Mouse (Mus musculus) kidney, postnatal 14 days (tissue): Measurements from ENCODE around the gene Atp10b.

Source experiments
- DNase-seq: peaks from one replicate; pipeline ENCODE4 v3.0.0; 2022; ENCODE audit warnings: mixed read lengths

Gene Atp10b

GRCm38 (mm10) chr11:43203580-43203979, 53.9 kb downstream of the Atp10b start:
- DNase-seq, result no peak

GRCm38 (mm10) chr11:43213134-43213533, 63.5 kb downstream of the Atp10b start:
- DNase-seq, result no peak

GRCm38 (mm10) chr11:43213740-43214139, 64.1 kb downstream of the Atp10b start:
- DNase-seq, result no peak

- peak; percentile 5 for DNase-seq
Observed at GRCm38 (mm10) chr11:43217021-43217420, 67.3 kb downstream of the Atp10b start.

- DNase-seq, result no peak
Observed at GRCm38 (mm10) chr11:43230231-43230630, 80.6 kb downstream of the Atp10b start.

GRCm38 (mm10) chr11:43232073-43232472, 82.4 kb downstream of the Atp10b start:
- DNase-seq, result no peak

- no peak for DNase-seq
Observed at GRCm38 (mm10) chr11:43236360-43237039, 86.8 kb downstream of the Atp10b start.

- no peak for DNase-seq
Observed at GRCm38 (mm10) chr11:43239804-43240203, 90.1 kb downstream of the Atp10b start.

GRCm38 (mm10) chr11:43253034-43253433, 103.4 kb downstream of the Atp10b start:
- DNase-seq, result no peak

- DNase-seq, result no peak
Observed at GRCm38 (mm10) chr11:43255262-43255661, 105.6 kb downstream of the Atp10b start.

GRCm38 (mm10) chr11:43257291-43257690, 107.6 kb downstream of the Atp10b start:
- DNase-seq, result no peak

GRCm38 (mm10) chr11:43257781-43258180, 108.1 kb downstream of the Atp10b start:
- peak; percentile 2 for DNase-seq

GRCm38 (mm10) chr11:43263548-43264218, 114.0 kb downstream of the Atp10b start:
- peak; percentile 63 for DNase-seq

GRCm38 (mm10) chr11:43267505-43267904, 117.8 kb downstream of the Atp10b start:
- no peak for DNase-seq

GRCm38 (mm10) chr11:43269503-43270255, 120.0 kb downstream of the Atp10b start:
- no peak for DNase-seq

- DNase-seq, result no peak
Observed at GRCm38 (mm10) chr11:43270256-43270806, 120.7 kb downstream of the Atp10b start.

- no peak for DNase-seq
Observed at GRCm38 (mm10) chr11:43273896-43274295, 124.2 kb downstream of the Atp10b start.

- DNase-seq, result no peak
Observed at GRCm38 (mm10) chr11:43297584-43297983, 147.9 kb downstream of the Atp10b start.

- DNase-seq, result no peak
Observed at GRCm38 (mm10) chr11:43311000-43311399, 161.3 kb downstream of the Atp10b start.
